Mouse (Mus musculus): ENCODE measurements around the gene Tnrc6c.
A peak's percentile ranks its signal among the peaks of the same experiment; 100 is the strongest.

- no peak for TF ChIP-seq EP300 (optimal IDR thresholded peaks at IDR 0.05)
- peak; percentile 82 for TF ChIP-seq CTCF (IDR thresholded peaks at IDR 0.05; ENCODE audit: low read depth)
These were observed 132.2 kb downstream of the Tnrc6c start for GRCm38 (mm10) chr11:117786294-117786693.
